Mouse (Mus musculus): Measurements from ENCODE around the gene Rrp9. TPM values are rescaled to one million over a fixed set of nuclear protein-coding genes. Genes with fewer than 3 reads are reported as not detected.

The Rrp9 gene
- 8.6 and 15.7 TPM in 2 replicates for total RNA-seq (2023)

GRCm38 (mm10) chr9:106475663-106476001 lies at the start of gene Rrp9:
Rrp9 (plus strand) TSS chr9:106475963.

GRCm38 (mm10) chr9:106429221-106430014 lies 46.3 kb upstream of the Rrp9 start, which contains the start of gene Rpl29:
Rpl29 (plus strand) TSS chr9:106429454.

GRCm38 (mm10) chr9:106447348-106447747 lies 28.4 kb upstream of the Rrp9 start, which contains the start of the genes Abhd14b and Abhd14a:
Abhd14b (plus strand) TSS chr9:106447459.
Abhd14a (minus strand) TSS chr9:106447678.

GRCm38 (mm10) chr9:106453271-106454070 lies 22.3 kb upstream of the Rrp9 start, which contains the start of gene Pcbp4:
Pcbp4 (plus strand) TSS chr9:106453291.

GRCm38 (mm10) chr9:106465571-106466200 lies 10.1 kb upstream of the Rrp9 start, which contains the start of gene Gpr62:
Gpr62 (minus strand) TSS chr9:106465938.

GRCm38 (mm10) chr9:106476924-106477484 lies 1.2 kb downstream of the Rrp9 start, which contains the start of gene Parp3:
Parp3 (minus strand) TSS chr9:106476949.

GRCm38 (mm10) chr9:106499667-106500066 lies 23.9 kb downstream of the Rrp9 start, which contains the start of gene Iqcf1:
Iqcf1 (plus strand) TSS chr9:106499967.

GRCm38 (mm10) chr9:106514273-106514672 lies 38.5 kb downstream of the Rrp9 start, which contains the start of gene Iqcf5:
Iqcf5 (plus strand) TSS chr9:106514573.

Other genes starting within 250 kb of the Rrp9 start
- gene Alas1, start 227.3 kb upstream of the Rrp9 start, total RNA-seq (2023): 172 and 178 TPM in 2 replicates
- gene Poc1a, start 194.9 kb upstream of the Rrp9 start, total RNA-seq (2023): 11.9 and 16.4 TPM in 2 replicates
- gene Dusp7, start 107.3 kb upstream of the Rrp9 start, total RNA-seq (2023): 13.4 and 16.1 TPM in 2 replicates
- 169 and 281 TPM in 2 replicates for gene Rpl29, start 46.5 kb upstream of the Rrp9 start, total RNA-seq (2023)
- gene Acy1, start 37.6 kb upstream of the Rrp9 start, total RNA-seq (2023): 3.3 and 4.2 TPM in 2 replicates
- gene Abhd14b, start 28.5 kb upstream of the Rrp9 start, total RNA-seq (2023): 0.64 and 1.4 TPM in 2 replicates
- gene Abhd14a, start 28.3 kb upstream of the Rrp9 start, total RNA-seq (2023): 0.44 and 2.3 TPM in 2 replicates
- gene Pcbp4, start 22.7 kb upstream of the Rrp9 start, total RNA-seq (2023): 1.1 and 3.5 TPM in 2 replicates
- not detected in 2 replicates for gene Gpr62, start 10.0 kb upstream of the Rrp9 start, total RNA-seq (2023)
- 15.4 and 16.6 TPM in 2 replicates for gene Parp3, start 986 bp downstream of the Rrp9 start, total RNA-seq (2023)
- gene Iqcf1, start 24.0 kb downstream of the Rrp9 start, total RNA-seq (2023): not detected in 2 replicates
- gene Iqcf5, start 38.6 kb downstream of the Rrp9 start, total RNA-seq (2023): not detected in 2 replicates
- gene Iqcf3, start 85.7 kb downstream of the Rrp9 start, total RNA-seq (2023): not detected in 2 replicates
- not detected in 2 replicates for gene Iqcf4, start 95.0 kb downstream of the Rrp9 start, total RNA-seq (2023)
- gene Iqcf6, start 150.6 kb downstream of the Rrp9 start, total RNA-seq (2023): not detected in 2 replicates
- not detected in 2 replicates for gene Grm2, start 180.1 kb downstream of the Rrp9 start, total RNA-seq (2023)
- 8.1 and 9.6 TPM in 2 replicates for gene Tex264, start 210.0 kb downstream of the Rrp9 start, total RNA-seq (2023)